Mouse (Mus musculus): Measurements from ENCODE around the gene Tmem178.

DNA sequence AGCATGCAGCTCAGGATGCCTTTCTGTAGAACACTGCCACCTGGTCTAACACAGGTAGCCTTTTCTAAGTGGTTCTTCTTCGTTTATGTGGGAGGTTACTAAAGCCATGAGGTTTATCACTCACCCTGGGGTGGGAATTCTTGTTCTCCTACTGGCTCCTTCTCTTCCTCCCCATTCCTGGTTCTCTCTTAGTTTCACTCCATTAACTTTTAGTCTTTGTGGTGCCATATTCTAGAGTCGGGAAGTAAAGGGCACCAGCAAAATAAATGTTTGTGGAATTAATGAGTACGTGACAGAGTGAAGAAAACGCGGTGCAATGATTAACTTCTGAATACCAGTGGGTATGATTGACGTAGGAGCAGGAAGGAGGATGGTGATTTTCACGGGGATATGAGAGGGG, 28.5 kb downstream of the Tmem178 start:
- TF ChIP-seq CTCF (IDR thresholded peaks at IDR 0.05): no peak
- TF ChIP-seq EP300 (IDR thresholded peaks at IDR 0.05; ENCODE audit: insufficient read depth, low read depth, low read length): no peak
- TF ChIP-seq POLR2A (IDR thresholded peaks at IDR 0.05; ENCODE audit: insufficient read depth, low read depth, low read length): no peak

Measured in heart, adult 2 months (tissue).